Mouse (Mus musculus) embryonic fibroblast, embryonic 13.5 days (primary cell): ENCODE measurements at regions not wholly inside any gene's neighbourhood (a gene's known extent, or its start where the extent isn't known, plus 50 kb on each side); places are given as distances from the start of the nearest gene placed in this dataset.

Experiments used
- H3K27ac ChIP-seq: 2 replicates; pipeline ENCODE4 v1.5.1; 2012; ENCODE audit warnings: low read length, control low read depth, inconsistent platforms; ENCODE audit not compliant: insufficient read depth
- H3K4me1 ChIP-seq: 2 replicates; pipeline ENCODE4 v1.6.1; 2011; ENCODE audit warnings: low read length; ENCODE audit not compliant: control insufficient read depth, insufficient read depth
- H3K4me3 ChIP-seq: 2 replicates; pipeline ENCODE4 v1.5.1; 2011; ENCODE audit warnings: mild to moderate bottlenecking, control low read depth, low read length; ENCODE audit not compliant: insufficient read depth
- CTCF ChIP-seq: IDR thresholded peaks from 2 replicates; pipeline ENCODE4 v1.5.1; 2011; ENCODE audit warnings: mild to moderate bottlenecking, control low read depth, low read length, moderate library complexity, borderline replicate concordance; ENCODE audit not compliant: insufficient read depth
- POLR2A ChIP-seq: IDR thresholded peaks from 2 replicates; pipeline ENCODE4 v1.6.1; 2011; ENCODE audit warnings: low read depth, mild to moderate bottlenecking, control low read depth, low read length, moderate library complexity

- no peak overlapping the region for H3K27ac ChIP-seq
- TF ChIP-seq POLR2A: no peak
- no peak for TF ChIP-seq CTCF
- no peaks in the 10 kb centered on the region for H3K4me1 ChIP-seq
- no peak overlapping the region for H3K4me3 ChIP-seq
Measured at GRCm38 (mm10) chr7:40310558-40310957, 587.6 kb upstream of the Vstm2b start.

- TF ChIP-seq CTCF (no peak), POLR2A (no peak)
- H3K27ac ChIP-seq: no peak overlapping the region; the same call in 1 of the 2 replicates
Measured at GRCm38 (mm10) chr7:40321171-40321570, 577.0 kb upstream of the Vstm2b start.

GRCm38 (mm10) chr7:40325188-40325705, 572.9 kb upstream of the Vstm2b start:
- no peak overlapping the region for H3K27ac ChIP-seq
- H3K4me3 ChIP-seq: no peak overlapping the region
- TF ChIP-seq CTCF (no peak), POLR2A (no peak)
- H3K4me1 ChIP-seq: 0 out of 2 replicates have a peak, but pooled peaks cover 2% of the 10 kb centered on the region

More at GRCm38 (mm10) chr7:40321171-40321570, 577.0 kb upstream of the Vstm2b start:
- 0 out of 2 replicates have a peak, but pooled peaks cover 2% of the 10 kb centered on the region for H3K4me1 ChIP-seq
- H3K4me3 ChIP-seq: no peak overlapping the region

- TF ChIP-seq CTCF: no peak
- no peak for TF ChIP-seq POLR2A
- H3K4me3 ChIP-seq: no peak overlapping the region
- H3K27ac ChIP-seq: no peak overlapping the region
Measured at GRCm38 (mm10) chr7:40332455-40332854, 565.7 kb upstream of the Vstm2b start.

GRCm38 (mm10) chr7:40352306-40352705, 545.8 kb upstream of the Vstm2b start:
- Histone ChIP-seq H3K4me1 (no peaks in the 10 kb centered on the region; the same call in 1 of the 2 replicates), H3K4me3 (no peak overlapping the region), H3K27ac (no peak overlapping the region)
- TF ChIP-seq CTCF (no peak), POLR2A (no peak)

More at GRCm38 (mm10) chr7:40332455-40332854, 565.7 kb upstream of the Vstm2b start:
- H3K4me1 ChIP-seq: no peaks in the 10 kb centered on the region

- TF ChIP-seq CTCF (no peak), POLR2A (no peak)
- Histone ChIP-seq H3K27ac (no peak overlapping the region), H3K4me1 (no peaks in the 10 kb centered on the region), H3K4me3 (no peak overlapping the region)
Measured at GRCm38 (mm10) chr7:40362719-40363118, 535.4 kb upstream of the Vstm2b start.

GRCm38 (mm10) chr7:40372713-40373112, 525.4 kb upstream of the Vstm2b start:
- no peak for TF ChIP-seq POLR2A
- TF ChIP-seq CTCF: no peak
- Histone ChIP-seq H3K4me1 (no peaks in the 10 kb centered on the region), H3K27ac (no peak overlapping the region), H3K4me3 (no peak overlapping the region)

GRCm38 (mm10) chr7:40377839-40378238, 520.3 kb upstream of the Vstm2b start:
- Histone ChIP-seq H3K4me3 (no peak overlapping the region), H3K4me1 (no peaks in the 10 kb centered on the region), H3K27ac (no peak overlapping the region)
- no peak for TF ChIP-seq POLR2A
- no peak for TF ChIP-seq CTCF

- TF ChIP-seq POLR2A (no peak), CTCF (no peak)
- no peaks in the 10 kb centered on the region for H3K4me1 ChIP-seq
- no peak overlapping the region for H3K27ac ChIP-seq
- H3K4me3 ChIP-seq: no peak overlapping the region
Measured at GRCm38 (mm10) chr7:40381244-40381643, 516.9 kb upstream of the Vstm2b start.

GRCm38 (mm10) chr7:40388152-40388551, 510.0 kb upstream of the Vstm2b start:
- H3K4me3 ChIP-seq: no peak overlapping the region
- TF ChIP-seq CTCF (no peak), POLR2A (no peak)
- no peak overlapping the region for H3K27ac ChIP-seq
- H3K4me1 ChIP-seq: no peaks in the 10 kb centered on the region
